Mouse (Mus musculus): ENCODE results near the gene Slc51b. TPM values are rescaled to one million over a fixed set of nuclear protein-coding genes. Genes with fewer than 3 reads are reported as not detected.

Gene Slc51b
- polyA plus RNA-seq, 1 experiment from 2014 or later = not detected

GRCm38 (mm10) chr9:65386373-65387140 is 36.2 kb downstream of the Slc51b start:
- H3K27me3 ChIP-seq = peaks cover 30% of the 10 kb centered on the region
- no peaks in the 10 kb centered on the region; the same call in 1 of the 2 replicates for H3K9me3 ChIP-seq
- H3K27ac ChIP-seq = no peak overlapping the region
- WGBS = 28% methylated on average over 8 of the region's 8 CpGs
- ATAC-seq (ENCODE audit: insufficient number of reproducible peaks, insufficient read depth, low FRiP score, low TSS enrichment, low read depth) = no peak
- no peak overlapping the region for H3K4me2 ChIP-seq
- H3K4me3 ChIP-seq = no peak overlapping the region
- H3K36me3 ChIP-seq = no peaks in the 10 kb centered on the region
- no peak overlapping the region for H3K9ac ChIP-seq
- peaks cover 14% of the 10 kb centered on the region for H3K4me1 ChIP-seq

- Histone ChIP-seq H3K9ac (no peak overlapping the region), H3K36me3 (no peaks in the 10 kb centered on the region), H3K4me2 (no peak overlapping the region), H3K27ac (no peak overlapping the region), H3K9me3 (no peaks in the 10 kb centered on the region), H3K27me3 (peaks cover 7% of the 10 kb centered on the region), H3K4me1 (peaks cover 5% of the 10 kb centered on the region), H3K4me3 (no peak overlapping the region)
- 60% methylated on average over 3 of the region's 3 CpGs for WGBS
- no peak for ATAC-seq (ENCODE audit: insufficient number of reproducible peaks, insufficient read depth, low FRiP score, low TSS enrichment, low read depth)
Observed at GRCm38 (mm10) chr9:65384276-65384675, 38.5 kb downstream of the Slc51b start.

GRCm38 (mm10) chr9:65382751-65383097 is 40.0 kb downstream of the Slc51b start:
- H3K4me1 ChIP-seq = peaks cover 5% of the 10 kb centered on the region
- H3K9ac ChIP-seq = no peak overlapping the region
- no peak for ATAC-seq (ENCODE audit: insufficient number of reproducible peaks, insufficient read depth, low FRiP score, low TSS enrichment, low read depth)
- H3K4me3 ChIP-seq = no peak overlapping the region
- no peaks in the 10 kb centered on the region for H3K9me3 ChIP-seq
- WGBS = 39% methylated on average over 3 of the region's 3 CpGs
- H3K36me3 ChIP-seq = 0 out of 2 replicates have a peak, but pooled peaks cover 1% of the 10 kb centered on the region
- H3K27ac ChIP-seq = no peak overlapping the region
- no peak overlapping the region for H3K4me2 ChIP-seq
- H3K27me3 ChIP-seq = no peaks in the 10 kb centered on the region

GRCm38 (mm10) chr9:65382031-65382750 is 40.6 kb downstream of the Slc51b start:
- Histone ChIP-seq H3K27ac (no peak overlapping the region), H3K4me2 (no peak overlapping the region), H3K27me3 (no peaks in the 10 kb centered on the region), H3K36me3 (0 out of 2 replicates have a peak, but pooled peaks cover 6% of the 10 kb centered on the region), H3K9me3 (no peaks in the 10 kb centered on the region), H3K9ac (no peak overlapping the region), H3K4me1 (peaks cover 5% of the 10 kb centered on the region), H3K4me3 (no peak overlapping the region)
- WGBS = 66% methylated on average over 6 of the region's 6 CpGs
- ATAC-seq (ENCODE audit: insufficient number of reproducible peaks, insufficient read depth, low FRiP score, low TSS enrichment, low read depth) = no peak

GRCm38 (mm10) chr9:65381017-65381590 is 41.7 kb downstream of the Slc51b start:
- no peak overlapping the region for H3K4me3 ChIP-seq
- ATAC-seq (ENCODE audit: insufficient number of reproducible peaks, insufficient read depth, low FRiP score, low TSS enrichment, low read depth) = no peak
- H3K4me1 ChIP-seq = no peaks in the 10 kb centered on the region
- H3K27ac ChIP-seq = no peak overlapping the region
- 0 out of 2 replicates have a peak, but pooled peaks cover 6% of the 10 kb centered on the region for H3K36me3 ChIP-seq
- H3K27me3 ChIP-seq = no peaks in the 10 kb centered on the region
- H3K9me3 ChIP-seq = no peaks in the 10 kb centered on the region
- H3K9ac ChIP-seq = no peak overlapping the region
- WGBS = 70% methylated on average over 4 of the region's 4 CpGs
- H3K4me2 ChIP-seq = no peak overlapping the region

- Histone ChIP-seq H3K27me3 (no peaks in the 10 kb centered on the region), H3K27ac (peak overlapping the region; percentile 44; the same call in 1 of the 2 replicates), H3K36me3 (peaks cover 14% of the 10 kb centered on the region; the same call in 1 of the 2 replicates), H3K9ac (no peak overlapping the region), H3K9me3 (no peaks in the 10 kb centered on the region), H3K4me2 (no peak overlapping the region), H3K4me1 (0 out of 2 replicates have a peak, but pooled peaks cover 6% of the 10 kb centered on the region), H3K4me3 (no peak overlapping the region)
- WGBS = 71% methylated on average over 9 of the region's 9 CpGs
- no peak; the same call in 1 of the 2 replicates for ATAC-seq (ENCODE audit: insufficient number of reproducible peaks, insufficient read depth, low FRiP score, low TSS enrichment, low read depth)
Observed at GRCm38 (mm10) chr9:65375163-65375934, 47.4 kb downstream of the Slc51b start.

- Histone ChIP-seq H3K9me3 (no peaks in the 10 kb centered on the region), H3K27ac (no peak overlapping the region), H3K4me3 (no peak overlapping the region), H3K4me2 (no peak overlapping the region), H3K9ac (no peak overlapping the region), H3K36me3 (peaks cover 14% of the 10 kb centered on the region; the same call in 1 of the 2 replicates), H3K27me3 (no peaks in the 10 kb centered on the region), H3K4me1 (0 out of 2 replicates have a peak, but pooled peaks cover 6% of the 10 kb centered on the region)
- 63% methylated on average over 5 of the region's 5 CpGs for WGBS
- ATAC-seq (ENCODE audit: insufficient number of reproducible peaks, insufficient read depth, low FRiP score, low TSS enrichment, low read depth) = no peak
Observed at GRCm38 (mm10) chr9:65374468-65375162, 48.1 kb downstream of the Slc51b start.

GRCm38 (mm10) chr9:65372449-65372848 is 50.3 kb downstream of the Slc51b start:
- no peaks in the 10 kb centered on the region for H3K9me3 ChIP-seq
- H3K27me3 ChIP-seq = no peaks in the 10 kb centered on the region
- H3K4me1 ChIP-seq = 0 out of 2 replicates have a peak, but pooled peaks cover 6% of the 10 kb centered on the region
- no peak overlapping the region for H3K4me2 ChIP-seq
- peaks cover 9% of the 10 kb centered on the region; the same call in 1 of the 2 replicates for H3K36me3 ChIP-seq
- no peak overlapping the region for H3K4me3 ChIP-seq
- WGBS = 73% methylated on average over 4 of the region's 4 CpGs
- H3K9ac ChIP-seq = no peak overlapping the region
- no peak for ATAC-seq (ENCODE audit: insufficient number of reproducible peaks, insufficient read depth, low FRiP score, low TSS enrichment, low read depth)
- no peak overlapping the region for H3K27ac ChIP-seq

GRCm38 (mm10) chr9:65371756-65372155 is 51.0 kb downstream of the Slc51b start:
- WGBS = 85% methylated on average over 24 of the region's 24 CpGs
- Histone ChIP-seq H3K27me3 (no peaks in the 10 kb centered on the region), H3K4me2 (no peak overlapping the region), H3K36me3 (peaks cover 8% of the 10 kb centered on the region; the same call in 1 of the 2 replicates), H3K4me3 (no peak overlapping the region), H3K27ac (no peak overlapping the region), H3K4me1 (0 out of 2 replicates have a peak, but pooled peaks cover 6% of the 10 kb centered on the region), H3K9ac (no peak overlapping the region), H3K9me3 (no peaks in the 10 kb centered on the region)
- no peak for ATAC-seq (ENCODE audit: insufficient number of reproducible peaks, insufficient read depth, low FRiP score, low TSS enrichment, low read depth)

- ATAC-seq (ENCODE audit: insufficient number of reproducible peaks, insufficient read depth, low FRiP score, low TSS enrichment, low read depth) = no peak
- H3K9ac ChIP-seq = no peak overlapping the region
- H3K27me3 ChIP-seq = no peaks in the 10 kb centered on the region
- 87% methylated on average over 7 of the region's 7 CpGs for WGBS
- H3K4me2 ChIP-seq = no peak overlapping the region
- no peak overlapping the region for H3K4me3 ChIP-seq
- no peaks in the 10 kb centered on the region for H3K4me1 ChIP-seq
- H3K36me3 ChIP-seq = peaks cover 30% of the 10 kb centered on the region
- H3K27ac ChIP-seq = no peak overlapping the region
- H3K9me3 ChIP-seq = no peaks in the 10 kb centered on the region
Observed at GRCm38 (mm10) chr9:65365721-65366120, 57.0 kb downstream of the Slc51b start.
